Mouse (Mus musculus) ovary, adult 18-20 months (tissue): ENCODE data around the gene Tmem179b.
A peak's percentile ranks its signal among the peaks of the same experiment; 100 is the strongest.

Experiments used
- DNase-seq: peaks from one replicate; pipeline ENCODE4 v3.0.0; 2022; ENCODE audit warnings: low spot score, mixed read lengths

Tmem179b gene

GRCm38 (mm10) chr19:8774086-8774835 lies at the start of gene Tmem179b:
TSS of gene Tmem179b (minus strand) at chr19:8774467.
- peak; percentile 88 for DNase-seq

GRCm38 (mm10) chr19:8822696-8823095 lies 48.4 kb upstream of the Tmem179b start:
- no peak for DNase-seq

DNA sequence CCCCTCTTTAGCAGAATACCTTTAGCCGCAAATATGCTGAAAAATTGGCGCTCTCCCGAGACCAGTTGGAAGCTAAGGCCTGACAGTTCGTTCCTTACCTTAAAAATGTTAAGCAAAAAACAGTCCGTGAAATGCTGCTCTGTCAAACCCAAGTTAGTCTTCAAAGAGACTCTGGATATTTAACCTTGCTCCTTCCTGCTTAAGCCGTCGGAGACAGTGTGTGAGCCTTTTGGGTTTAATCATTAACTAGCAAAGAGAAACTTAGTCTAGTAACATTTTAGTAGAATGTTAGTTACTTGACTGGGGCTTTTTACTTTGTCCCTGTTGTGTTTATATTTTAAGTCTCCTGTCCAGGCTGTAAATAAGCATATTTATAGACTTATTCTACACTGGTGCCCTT lies 46.9 kb upstream of the Tmem179b start:
- DNase-seq: no peak

- DNase-seq: no peak
These were observed 46.2 kb upstream of the Tmem179b start for GRCm38 (mm10) chr19:8820424-8820956.

GRCm38 (mm10) chr19:8819596-8820423 lies 45.5 kb upstream of the Tmem179b start, which contains the start of gene Hnrnpul2:
TSS of gene Hnrnpul2 (plus strand) at chr19:8820010.
- DNase-seq: peak; percentile 98

- peak; percentile 97 for DNase-seq
These were observed 44.7 kb upstream of the Tmem179b start, which contains the start of gene Ttc9c for GRCm38 (mm10) chr19:8818801-8819595. TSS of gene Ttc9c (minus strand) at chr19:8819333.

GRCm38 (mm10) chr19:8818301-8818798 lies 44.1 kb upstream of the Tmem179b start:
- no peak for DNase-seq

GRCm38 (mm10) chr19:8817001-8817400 lies 42.7 kb upstream of the Tmem179b start:
- no peak for DNase-seq

DNA sequence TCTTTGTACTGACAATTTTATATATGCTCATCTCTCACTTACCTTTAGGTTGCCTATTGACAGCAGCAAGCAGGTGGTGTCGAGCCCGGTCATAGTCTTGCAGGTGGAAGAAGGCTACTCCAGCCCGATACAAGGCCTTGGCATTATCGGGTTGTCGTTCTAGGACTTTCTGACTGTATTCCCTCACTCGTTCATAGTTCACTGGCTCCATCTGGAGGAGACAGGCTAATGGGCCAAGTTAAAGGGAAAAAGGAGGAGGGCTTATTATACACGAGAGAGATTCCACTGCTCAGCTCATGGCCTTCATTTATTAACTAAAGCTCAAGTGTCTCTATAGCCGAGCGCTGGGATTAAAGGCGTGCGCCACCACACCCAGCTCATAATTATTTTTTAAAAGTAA lies 41.5 kb upstream of the Tmem179b start:
- DNase-seq: no peak

- DNase-seq: no peak
These were observed 32.5 kb upstream of the Tmem179b start for GRCm38 (mm10) chr19:8806810-8807209.

GRCm38 (mm10) chr19:8803879-8804660 lies 29.8 kb upstream of the Tmem179b start:
- DNase-seq: no peak

- DNase-seq: no peak
These were observed 29.0 kb upstream of the Tmem179b start for GRCm38 (mm10) chr19:8803204-8803780.

DNA sequence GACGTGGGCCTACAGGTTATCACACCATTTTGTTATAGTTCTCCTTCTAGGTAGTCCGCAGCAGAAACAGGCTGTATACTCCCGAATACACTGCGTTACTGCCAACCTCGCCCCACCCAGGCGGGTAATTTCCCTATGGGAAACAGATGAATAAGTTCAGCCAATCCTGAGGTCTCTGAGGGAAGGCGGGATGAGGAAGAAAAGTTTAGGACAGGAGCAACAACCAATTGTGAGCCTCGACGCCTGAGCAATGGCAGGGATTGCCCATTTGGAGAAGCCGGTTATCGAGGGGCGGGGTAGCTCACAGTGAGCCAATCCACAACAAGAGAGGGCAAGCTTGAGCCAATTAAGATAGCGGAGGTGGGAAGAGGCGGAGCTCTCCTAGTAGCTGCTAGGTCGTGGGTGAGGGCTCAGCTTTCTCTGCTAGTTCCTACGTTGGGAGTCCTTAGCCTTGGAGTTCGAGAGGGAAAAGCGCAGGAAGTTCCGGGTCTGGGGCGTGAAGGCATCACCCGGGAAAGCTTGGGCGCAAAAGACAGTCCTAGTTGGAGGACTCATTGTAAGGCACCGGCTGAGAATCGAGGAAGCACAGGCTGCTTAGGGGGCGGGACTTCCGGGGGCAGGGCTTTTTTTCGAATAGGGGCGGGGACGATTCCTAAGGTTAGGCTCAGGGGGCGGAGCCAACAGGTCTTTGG lies 28.0 kb upstream of the Tmem179b start, which contains the start of gene Zbtb3:
Gene Zbtb3 (plus strand): TSS at position 426 of the 692 bp plus-strand sequence.
- DNase-seq: peak; percentile 96

- DNase-seq: no peak
These were observed 24.7 kb upstream of the Tmem179b start for GRCm38 (mm10) chr19:8798947-8799315.

DNA sequence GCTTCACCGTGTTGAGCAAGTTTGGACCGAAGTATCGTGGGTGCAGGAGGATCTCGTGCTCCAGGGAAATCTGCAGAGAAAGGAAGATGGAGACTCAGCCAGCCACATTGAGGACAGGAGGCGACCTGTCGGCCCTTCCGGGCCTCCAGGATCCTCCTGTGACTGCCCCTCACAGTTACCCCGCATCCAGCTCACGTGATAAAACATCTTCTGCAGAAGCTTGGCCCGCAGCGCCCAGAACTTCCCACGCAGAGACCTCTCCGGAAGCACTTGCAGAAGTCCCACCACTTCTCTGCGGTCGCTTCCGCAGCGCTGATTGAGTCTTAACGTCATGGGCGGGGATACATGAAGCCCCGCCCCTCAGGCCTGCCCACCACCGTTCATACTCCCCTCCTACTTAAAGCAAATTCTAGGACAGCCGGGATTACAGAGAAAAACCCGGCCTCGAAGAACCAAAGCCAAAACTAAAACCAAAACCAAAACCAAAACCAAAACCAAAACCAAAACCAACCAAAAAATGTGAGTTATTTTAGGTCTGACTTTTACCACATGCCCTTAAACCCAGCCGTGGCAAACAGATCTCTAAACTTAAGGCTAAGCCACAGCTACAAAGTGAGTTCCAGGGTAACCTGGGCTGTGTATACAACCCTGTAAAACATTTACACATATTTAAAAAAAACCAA lies 24.1 kb upstream of the Tmem179b start, which contains the start of gene Polr2g:
Gene Polr2g (minus strand): TSS at position 314 of the 683 bp plus-strand sequence.
- DNase-seq: peak; percentile 86

GRCm38 (mm10) chr19:8790171-8790570 lies 15.9 kb upstream of the Tmem179b start:
- no peak for DNase-seq

- DNase-seq: no peak
These were observed 14.9 kb upstream of the Tmem179b start for GRCm38 (mm10) chr19:8789171-8789570.

- no peak for DNase-seq
These were observed 14.3 kb upstream of the Tmem179b start for GRCm38 (mm10) chr19:8788521-8788920.
